Mouse (Mus musculus) lung, postnatal 36 days (tissue): ENCODE measurements around the gene Prune2.
A peak's percentile ranks its signal among the peaks of the same experiment; 100 is the strongest.

Experiments used
- DNase-seq: peaks from one replicate; pipeline ENCODE4 v3.0.0; 2022; ENCODE audit warnings: mixed read lengths

Gene Prune2

GRCm38 (mm10) chr19:17214896-17215520 lies 259.1 kb downstream of the Prune2 start:
- DNase-seq: no peak

- DNase-seq: no peak
These were observed 262.3 kb downstream of the Prune2 start for GRCm38 (mm10) chr19:17218195-17218594.

GRCm38 (mm10) chr19:17223801-17224200 lies 267.9 kb downstream of the Prune2 start:
- peak; percentile 33 for DNase-seq

GRCm38 (mm10) chr19:17225570-17226083 lies 269.7 kb downstream of the Prune2 start:
- DNase-seq: no peak

- DNase-seq: no peak
These were observed 270.2 kb downstream of the Prune2 start for GRCm38 (mm10) chr19:17226096-17226495.

GRCm38 (mm10) chr19:17230013-17230412 lies 274.1 kb downstream of the Prune2 start:
- DNase-seq: no peak

GRCm38 (mm10) chr19:17238471-17238870 lies 282.6 kb downstream of the Prune2 start:
- no peak for DNase-seq

GRCm38 (mm10) chr19:17240170-17241077 lies 284.5 kb downstream of the Prune2 start:
- DNase-seq: no peak

GRCm38 (mm10) chr19:17241206-17241605 lies 285.3 kb downstream of the Prune2 start:
- DNase-seq: no peak

GRCm38 (mm10) chr19:17242962-17243361 lies 287.0 kb downstream of the Prune2 start:
- no peak for DNase-seq

GRCm38 (mm10) chr19:17244544-17244943 lies 288.6 kb downstream of the Prune2 start:
- no peak for DNase-seq

- no peak for DNase-seq
These were observed 291.5 kb downstream of the Prune2 start for GRCm38 (mm10) chr19:17247352-17247925.

GRCm38 (mm10) chr19:17249691-17250090 lies 293.8 kb downstream of the Prune2 start:
- no peak for DNase-seq

- DNase-seq: no peak
These were observed 294.9 kb downstream of the Prune2 start for GRCm38 (mm10) chr19:17250801-17251200.

- DNase-seq: no peak
These were observed 295.5 kb downstream of the Prune2 start for GRCm38 (mm10) chr19:17251453-17251852.

- peak; percentile 26 for DNase-seq
These were observed 296.9 kb downstream of the Prune2 start for GRCm38 (mm10) chr19:17252845-17253244.

- DNase-seq: no peak
These were observed 299.6 kb downstream of the Prune2 start for GRCm38 (mm10) chr19:17255511-17255910.

GRCm38 (mm10) chr19:17256388-17256787 lies 300.5 kb downstream of the Prune2 start:
- DNase-seq: peak; percentile 35

GRCm38 (mm10) chr19:17256867-17257266 lies 300.9 kb downstream of the Prune2 start:
- no peak for DNase-seq

GRCm38 (mm10) chr19:17263181-17263580 lies 307.3 kb downstream of the Prune2 start:
- DNase-seq: no peak

- DNase-seq: peak; percentile 26
These were observed 307.9 kb downstream of the Prune2 start for GRCm38 (mm10) chr19:17263679-17264370.

- no peak for DNase-seq
These were observed 308.7 kb downstream of the Prune2 start for GRCm38 (mm10) chr19:17264481-17265196.
